Mouse (Mus musculus): Measurements from ENCODE around the gene Osbpl9. TPM values are rescaled to one million over a fixed set of nuclear protein-coding genes. Genes with fewer than 3 reads are reported as not detected.

Gene Osbpl9
- polyA plus RNA-seq, 1 experiment from 2014 or later = 54.7 TPM

DNA sequence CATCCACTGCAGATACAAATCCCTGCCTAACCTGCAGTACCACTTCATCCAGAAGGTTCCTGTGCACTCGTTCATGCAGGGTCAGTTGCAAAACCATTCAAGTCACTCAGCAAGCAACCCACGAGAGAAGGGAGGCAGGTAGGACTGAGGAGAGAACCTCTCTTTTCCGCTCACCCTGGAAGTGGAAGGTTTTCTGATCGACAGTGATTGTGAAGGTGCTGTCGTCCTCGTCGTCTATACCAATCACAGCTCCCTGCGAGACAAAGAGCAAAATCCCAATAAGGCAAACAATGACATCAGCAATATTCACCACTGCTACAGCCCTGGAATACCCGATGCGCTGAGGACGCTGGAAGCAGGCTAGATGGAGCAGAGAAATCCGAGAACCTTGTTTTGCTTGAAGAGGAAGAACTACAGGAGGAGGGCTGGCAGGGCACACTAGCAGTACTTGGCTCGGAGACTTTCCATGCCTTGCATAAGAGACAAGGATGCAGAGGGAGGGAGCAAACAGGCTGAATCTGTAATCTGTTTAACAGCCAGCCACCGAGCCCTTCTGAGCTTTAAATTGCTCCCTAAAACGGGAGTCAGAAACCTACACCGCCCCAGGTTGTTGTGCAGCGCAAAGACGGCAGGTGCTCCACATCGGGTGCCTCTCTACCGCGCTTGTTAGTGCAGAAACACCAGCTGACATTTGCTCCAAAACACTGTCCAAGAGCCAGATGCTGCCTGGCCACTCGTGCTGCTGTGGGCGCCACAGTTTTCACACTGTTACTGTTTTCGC lies 45.4 kb downstream of the Osbpl9 start:
- peak; percentile 92 for ATAC-seq (ENCODE audit: low read depth)
- Histone ChIP-seq H3K4me1 (ENCODE audit: control insufficient read depth, insufficient read depth, low read length) (no peaks in the 10 kb centered on the region), H3K9me3 (ENCODE audit: control insufficient read depth, low read length) (no peaks in the 10 kb centered on the region), H3K27ac (replicated peaks; ENCODE audit: low read depth, low read length) (no peak overlapping the region; the same call in 1 of the 2 replicates), H3K27me3 (replicated peaks; ENCODE audit: control insufficient read depth, insufficient read depth, low read length) (no peaks in the 10 kb centered on the region), H3K9ac (ENCODE audit: low read depth, low read length) (peak overlapping the region; percentile 43), H3K4me3 (ENCODE audit: low read depth, low read length) (peak overlapping the region; percentile 19), H3K4me2 (ENCODE audit: low read depth, low read length) (peak overlapping the region; percentile 49), H3K36me3 (ENCODE audit: control insufficient read depth, insufficient read depth, low read length) (peaks cover 5% of the 10 kb centered on the region; the same call in 1 of the 2 replicates)
- whole genome bisulfite sequencing = 25% methylated on average over 24 of the region's 24 CpGs
- peak; percentile 82 for DNase-seq (ENCODE audit: low spot score)

DNA sequence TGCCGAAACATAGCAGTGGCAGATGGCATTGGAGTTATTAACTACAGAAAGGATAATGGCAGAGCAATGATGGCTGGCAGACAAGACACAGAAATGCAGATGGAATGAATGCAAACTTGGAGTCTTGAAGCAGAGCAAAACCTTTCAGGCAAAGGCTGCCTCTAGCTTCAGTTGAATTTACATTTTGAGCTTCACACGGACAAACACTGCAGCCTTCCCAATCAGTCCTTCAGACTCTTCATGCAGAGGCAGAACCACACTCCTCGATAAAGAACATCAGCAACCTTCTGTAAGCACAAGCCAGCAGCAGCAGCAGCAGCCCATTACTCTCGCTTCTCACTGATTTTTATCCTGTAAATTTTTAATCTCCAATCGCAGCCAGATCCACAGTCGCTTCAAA lies 46.0 kb downstream of the Osbpl9 start:
- Histone ChIP-seq H3K4me2 (ENCODE audit: low read depth, low read length) (peak overlapping the region; percentile 49), H3K4me1 (ENCODE audit: control insufficient read depth, insufficient read depth, low read length) (no peaks in the 10 kb centered on the region), H3K27me3 (replicated peaks; ENCODE audit: control insufficient read depth, insufficient read depth, low read length) (no peaks in the 10 kb centered on the region), H3K4me3 (ENCODE audit: low read depth, low read length) (no peak overlapping the region), H3K36me3 (ENCODE audit: control insufficient read depth, insufficient read depth, low read length) (peaks cover 5% of the 10 kb centered on the region; the same call in 1 of the 2 replicates), H3K27ac (replicated peaks; ENCODE audit: low read depth, low read length) (no peak overlapping the region; the same call in 1 of the 2 replicates), H3K9me3 (ENCODE audit: control insufficient read depth, low read length) (no peaks in the 10 kb centered on the region), H3K9ac (ENCODE audit: low read depth, low read length) (no peak overlapping the region; the same call in 1 of the 2 replicates)
- WGBS = 75% methylated on average over 6 of the region's 6 CpGs
- DNase-seq (ENCODE audit: low spot score) (no peak), ATAC-seq (ENCODE audit: low read depth) (no peak)

DNA sequence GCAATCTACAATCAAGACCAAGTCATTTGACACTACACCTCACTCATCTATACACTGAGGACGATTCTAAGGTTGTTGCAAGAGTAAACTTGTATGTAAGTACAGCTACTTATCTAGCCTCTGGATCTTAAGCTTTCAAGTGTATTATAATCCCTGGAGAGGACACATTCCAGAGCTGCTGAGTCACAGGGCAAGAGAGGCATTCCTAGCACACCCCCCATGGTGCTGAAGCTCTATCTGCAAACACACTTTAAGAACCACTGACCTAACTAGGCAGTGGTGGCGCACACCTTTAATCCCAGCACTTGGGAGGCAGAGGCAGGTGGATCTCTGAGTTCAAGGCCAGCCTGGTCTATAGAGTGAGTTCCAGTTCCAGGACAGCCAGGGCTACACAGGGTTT lies 51.9 kb downstream of the Osbpl9 start:
- no peak overlapping the region for H3K4me3 ChIP-seq (ENCODE audit: low read depth, low read length)
- no peaks in the 10 kb centered on the region for H3K27me3 ChIP-seq (replicated peaks; ENCODE audit: control insufficient read depth, insufficient read depth, low read length)
- no peak overlapping the region for H3K4me2 ChIP-seq (ENCODE audit: low read depth, low read length)
- no peak overlapping the region for H3K9ac ChIP-seq (ENCODE audit: low read depth, low read length)
- ATAC-seq (ENCODE audit: low read depth) (no peak), DNase-seq (ENCODE audit: low spot score) (peak; percentile 44)
- no peaks in the 10 kb centered on the region for H3K9me3 ChIP-seq (ENCODE audit: control insufficient read depth, low read length)
- H3K36me3 ChIP-seq (ENCODE audit: control insufficient read depth, insufficient read depth, low read length) = peaks cover 5% of the 10 kb centered on the region; the same call in 1 of the 2 replicates
- peaks cover 4% of the 10 kb centered on the region for H3K4me1 ChIP-seq (ENCODE audit: control insufficient read depth, insufficient read depth, low read length)
- 55% methylated on average over 2 of the region's 2 CpGs for WGBS
- no peak overlapping the region for H3K27ac ChIP-seq (replicated peaks; ENCODE audit: low read depth, low read length)

DNA sequence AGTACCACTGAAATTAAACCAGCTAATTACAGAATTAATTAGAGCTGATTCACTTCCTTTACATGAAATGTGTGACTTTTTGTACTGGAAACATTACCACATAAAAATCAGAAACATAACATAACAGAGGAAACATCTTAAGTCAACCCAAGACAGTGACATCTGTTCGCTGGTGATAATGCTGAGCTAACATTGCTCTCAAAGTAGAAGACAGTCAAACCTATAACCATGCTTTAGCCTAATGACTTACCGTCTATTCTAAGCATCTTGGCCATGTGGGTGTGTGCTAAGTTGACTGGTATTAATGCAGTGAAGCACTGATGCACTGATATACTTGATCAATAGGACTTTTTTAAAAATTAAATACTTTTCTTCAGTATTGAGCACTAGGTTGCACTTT lies 52.7 kb downstream of the Osbpl9 start:
- Histone ChIP-seq H3K36me3 (ENCODE audit: control insufficient read depth, insufficient read depth, low read length) (peaks cover 5% of the 10 kb centered on the region; the same call in 1 of the 2 replicates), H3K4me3 (ENCODE audit: low read depth, low read length) (no peak overlapping the region), H3K4me2 (ENCODE audit: low read depth, low read length) (no peak overlapping the region), H3K4me1 (ENCODE audit: control insufficient read depth, insufficient read depth, low read length) (peaks cover 4% of the 10 kb centered on the region), H3K9ac (ENCODE audit: low read depth, low read length) (no peak overlapping the region), H3K27ac (replicated peaks; ENCODE audit: low read depth, low read length) (no peak overlapping the region), H3K9me3 (ENCODE audit: control insufficient read depth, low read length) (no peaks in the 10 kb centered on the region), H3K27me3 (replicated peaks; ENCODE audit: control insufficient read depth, insufficient read depth, low read length) (no peaks in the 10 kb centered on the region)
- 95% methylated on average over 2 of the region's 2 CpGs for WGBS
- ATAC-seq (ENCODE audit: low read depth) (no peak), DNase-seq (ENCODE audit: low spot score) (no peak)

DNA sequence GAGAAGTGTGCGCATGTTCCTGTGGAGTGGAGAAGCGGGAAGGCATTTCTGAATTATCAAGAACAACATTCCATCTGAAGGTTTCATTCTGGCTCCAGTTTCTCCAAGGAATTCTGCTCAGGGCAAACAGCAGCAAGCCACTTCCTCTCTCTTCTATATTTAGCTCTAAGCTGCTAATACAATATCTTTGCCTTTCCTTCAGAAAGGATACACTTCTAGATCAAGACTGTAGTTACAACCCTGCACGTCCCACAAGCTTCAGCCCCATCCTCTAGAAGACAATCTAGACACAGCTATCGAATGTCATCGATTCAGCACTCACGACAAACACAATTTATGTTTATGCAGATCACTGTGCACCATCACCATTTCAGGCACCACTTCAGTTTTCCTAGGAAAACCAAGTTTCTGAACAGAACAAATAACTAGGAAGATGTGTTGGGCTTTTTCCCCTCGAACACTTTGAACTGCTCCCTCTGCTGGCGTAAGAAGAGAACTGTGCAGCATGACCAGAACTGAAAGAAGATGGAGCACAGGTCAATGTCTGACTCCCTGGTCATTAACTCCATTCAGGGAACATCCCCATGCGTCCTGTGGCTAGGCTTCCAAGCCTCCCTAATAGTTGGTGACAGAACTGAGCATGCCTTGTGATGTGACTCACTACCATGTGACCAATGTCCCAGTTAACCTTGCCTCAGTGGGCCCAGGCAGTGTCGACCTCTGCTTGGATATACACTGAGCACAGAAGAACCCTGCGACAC lies 54.6 kb downstream of the Osbpl9 start:
- ATAC-seq (ENCODE audit: low read depth) (0 out of 2 replicates have a peak, but pooled peaks have one; percentile 37), DNase-seq (ENCODE audit: low spot score) (peak; percentile 67)
- H3K4me3 ChIP-seq (ENCODE audit: low read depth, low read length) = no peak overlapping the region
- H3K4me1 ChIP-seq (ENCODE audit: control insufficient read depth, insufficient read depth, low read length) = peaks cover 4% of the 10 kb centered on the region
- peak overlapping the region; percentile 53 for H3K27ac ChIP-seq (replicated peaks; ENCODE audit: low read depth, low read length)
- no peak overlapping the region for H3K9ac ChIP-seq (ENCODE audit: low read depth, low read length)
- peaks cover 2% of the 10 kb centered on the region; the same call in 1 of the 2 replicates for H3K36me3 ChIP-seq (ENCODE audit: control insufficient read depth, insufficient read depth, low read length)
- H3K4me2 ChIP-seq (ENCODE audit: low read depth, low read length) = peak overlapping the region; percentile 31; the same call in 1 of the 2 replicates
- no peaks in the 10 kb centered on the region for H3K9me3 ChIP-seq (ENCODE audit: control insufficient read depth, low read length)
- no peaks in the 10 kb centered on the region for H3K27me3 ChIP-seq (replicated peaks; ENCODE audit: control insufficient read depth, insufficient read depth, low read length)
- WGBS = 50% methylated on average over 11 of the region's 11 CpGs

DNA sequence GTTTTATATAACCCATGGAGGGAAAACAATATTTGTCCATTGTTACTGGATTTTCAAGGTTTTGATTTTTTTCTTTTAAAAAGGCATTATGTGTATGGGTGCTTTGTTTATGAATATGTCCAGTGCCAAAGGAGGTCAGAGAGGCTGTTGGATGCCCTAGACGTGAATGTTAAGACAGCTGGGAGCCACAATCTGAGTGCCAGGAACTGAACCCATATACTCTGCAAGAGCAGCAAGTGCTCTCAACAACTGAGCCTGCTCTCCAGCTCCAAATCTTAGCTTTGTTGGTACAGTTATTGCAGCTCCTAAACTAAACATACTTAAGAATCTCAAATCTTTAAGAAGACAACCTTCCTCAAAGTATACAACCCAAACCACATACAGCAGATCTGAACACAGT lies 59.0 kb downstream of the Osbpl9 start:
- no peaks in the 10 kb centered on the region for H3K27me3 ChIP-seq (replicated peaks; ENCODE audit: control insufficient read depth, insufficient read depth, low read length)
- H3K4me3 ChIP-seq (ENCODE audit: low read depth, low read length) = no peak overlapping the region
- ATAC-seq (ENCODE audit: low read depth) = no peak
- no peak overlapping the region for H3K4me2 ChIP-seq (ENCODE audit: low read depth, low read length)
- no peaks in the 10 kb centered on the region for H3K36me3 ChIP-seq (ENCODE audit: control insufficient read depth, insufficient read depth, low read length)
- H3K9ac ChIP-seq (ENCODE audit: low read depth, low read length) = no peak overlapping the region
- peaks cover 4% of the 10 kb centered on the region for H3K4me1 ChIP-seq (ENCODE audit: control insufficient read depth, insufficient read depth, low read length)
- no peak overlapping the region for H3K27ac ChIP-seq (replicated peaks; ENCODE audit: low read depth, low read length)
- H3K9me3 ChIP-seq (ENCODE audit: control insufficient read depth, low read length) = no peaks in the 10 kb centered on the region
- DNase-seq (ENCODE audit: low spot score) = no peak
- WGBS = 57% methylated on average over 1 of the region's 1 CpGs

DNA sequence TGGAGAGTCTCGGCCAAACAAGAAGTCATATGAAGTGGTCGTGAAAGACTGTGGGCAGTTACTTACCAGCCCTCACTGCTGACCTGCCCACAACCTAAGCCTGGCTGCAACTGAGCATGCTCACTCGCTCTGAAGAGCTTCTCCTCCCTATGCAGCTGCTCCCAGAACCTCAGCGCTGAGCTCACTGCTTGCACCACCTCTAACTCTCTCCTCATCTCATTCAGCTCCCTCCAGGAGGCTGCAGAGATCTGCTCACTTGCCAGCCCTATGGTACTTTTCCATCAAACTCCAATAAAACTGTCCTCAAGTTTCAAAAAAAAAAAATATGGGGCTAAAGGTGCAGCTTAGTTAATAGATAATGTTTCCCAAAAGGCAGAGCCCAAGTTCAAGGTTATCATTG lies 63.5 kb downstream of the Osbpl9 start:
- no peak overlapping the region for H3K4me3 ChIP-seq (ENCODE audit: low read depth, low read length)
- ATAC-seq (ENCODE audit: low read depth) (no peak), DNase-seq (ENCODE audit: low spot score) (no peak)
- 52% methylated on average over 4 of the region's 4 CpGs for WGBS
- H3K27me3 ChIP-seq (replicated peaks; ENCODE audit: control insufficient read depth, insufficient read depth, low read length) = no peaks in the 10 kb centered on the region
- no peaks in the 10 kb centered on the region for H3K9me3 ChIP-seq (ENCODE audit: control insufficient read depth, low read length)
- no peaks in the 10 kb centered on the region for H3K4me1 ChIP-seq (ENCODE audit: control insufficient read depth, insufficient read depth, low read length)
- no peaks in the 10 kb centered on the region for H3K36me3 ChIP-seq (ENCODE audit: control insufficient read depth, insufficient read depth, low read length)
- no peak overlapping the region for H3K9ac ChIP-seq (ENCODE audit: low read depth, low read length)
- no peak overlapping the region for H3K27ac ChIP-seq (replicated peaks; ENCODE audit: low read depth, low read length)
- H3K4me2 ChIP-seq (ENCODE audit: low read depth, low read length) = no peak overlapping the region

DNA sequence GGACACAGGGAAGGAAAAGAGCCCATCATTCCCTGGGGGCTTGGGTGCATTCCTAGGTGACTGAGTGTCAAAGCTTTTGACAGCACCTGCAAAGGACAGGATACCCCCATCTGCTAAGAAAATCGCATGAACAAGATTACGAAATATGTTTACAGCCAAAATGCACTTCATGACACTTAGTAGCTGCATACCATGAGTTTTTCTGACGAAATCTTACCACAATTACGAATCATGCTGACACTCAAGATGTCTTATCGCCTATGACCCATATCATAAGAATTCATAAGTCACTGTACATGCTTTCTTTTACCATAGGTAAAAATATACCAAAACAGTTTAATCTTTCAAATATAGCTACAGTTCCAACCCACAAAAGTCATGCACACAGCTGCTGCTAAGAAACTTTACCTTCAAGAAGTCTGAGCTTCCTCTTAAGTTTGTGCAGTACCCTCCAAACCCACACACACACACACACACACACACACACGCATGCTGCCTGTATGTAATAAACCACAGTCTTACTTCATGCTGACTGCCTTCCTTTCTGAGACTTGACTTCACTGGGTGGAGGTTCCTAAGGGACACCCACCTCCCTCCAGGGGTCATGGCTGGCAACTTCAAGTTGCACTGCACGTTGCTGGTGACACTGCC lies 65.5 kb downstream of the Osbpl9 start:
- Histone ChIP-seq H3K4me2 (ENCODE audit: low read depth, low read length) (no peak overlapping the region), H3K27ac (replicated peaks; ENCODE audit: low read depth, low read length) (no peak overlapping the region), H3K4me3 (ENCODE audit: low read depth, low read length) (no peak overlapping the region), H3K4me1 (ENCODE audit: control insufficient read depth, insufficient read depth, low read length) (no peaks in the 10 kb centered on the region), H3K36me3 (ENCODE audit: control insufficient read depth, insufficient read depth, low read length) (no peaks in the 10 kb centered on the region), H3K9me3 (ENCODE audit: control insufficient read depth, low read length) (no peaks in the 10 kb centered on the region), H3K9ac (ENCODE audit: low read depth, low read length) (no peak overlapping the region), H3K27me3 (replicated peaks; ENCODE audit: control insufficient read depth, insufficient read depth, low read length) (no peaks in the 10 kb centered on the region)
- WGBS = 83% methylated on average over 7 of the region's 7 CpGs
- DNase-seq (ENCODE audit: low spot score) = no peak
- no peak for ATAC-seq (ENCODE audit: low read depth)

Data from embryonic facial prominence, embryonic 14.5 days (tissue).